Comparison of ENCODE assay signal across 8 mouse cellular contexts in genomic region chr10:20226728-20227127, GRCm38 (mm10).
A peak's percentile ranks its signal among the peaks of the same experiment; 100 is the strongest.
DNase-seq lines count a peak whose midpoint lies in the region.

No protein-coding gene starts in this region.

- peak; percentile 16 for DNase-seq in gastrocnemius, adult 18-20 months (ENCODE audit: low spot score)
- DNase-seq in gastrocnemius, postnatal 10 days, result no peak
- DNase-seq in layer of hippocampus, adult 9-11 months, result peak; percentile 54
- no peak for DNase-seq in layer of hippocampus, postnatal 25 days (ENCODE audit: extremely low spot score in 1 of 2, low spot score in 1 of 2)
- DNase-seq in adrenal gland, postnatal 25 days, result peak; percentile 15
- peak; percentile 43 to 52 for DNase-seq in cerebellum, postnatal 25 days
- DNase-seq in embryo, embryonic 11 days, result no peak
- DNase-seq in urinary bladder, postnatal 36 days (ENCODE audit: low spot score in 2 of 2), result no peak

Comparison
In these comparisons a context has a peak if more than half of its experiments do, and no peak if none do; other contexts are left out.
1. DNase-seq: peak in gastrocnemius, adult 18-20 months (single experiment), layer of hippocampus, adult 9-11 months (single experiment), adrenal gland, postnatal 25 days (single experiment) and cerebellum, postnatal 25 days (2 of 2); none in gastrocnemius, postnatal 10 days (single experiment), layer of hippocampus, postnatal 25 days (0 of 2), embryo, embryonic 11 days (single experiment) and urinary bladder, postnatal 36 days (0 of 2).